Mouse (Mus musculus) forebrain, postnatal 0 days (tissue): ENCODE results near the gene Synj1. TPM values are rescaled to one million over a fixed set of nuclear protein-coding genes. Genes with fewer than 3 reads are reported as not detected.

Experiments used
- ATAC-seq: fragments of 200-750 bp; cut with Nextera tagmentation; 2 replicates; pipeline ENCODE4 v1.8.0; 2017; ENCODE audit warnings: mild to moderate bottlenecking, moderate library complexity
- DNase-seq: peaks from one replicate; pipeline ENCODE4 v3.0.0-alpha.2; 2015
- H3K27ac ChIP-seq: fragments of 300-500 bp; sonication (generic); 2 replicates; pipeline ENCODE4 v1.5.1; 2014; ENCODE audit warnings: low read depth, mild to moderate bottlenecking, antibody characterized with exemption, low read length, moderate library complexity, mixed read lengths
- H3K27me3 ChIP-seq: fragments of 300-500 bp; sonication (generic); 2 replicates; pipeline ENCODE4 v1.6.1; 2014; ENCODE audit warnings: mild to moderate bottlenecking, low read length, mixed read lengths; ENCODE audit not compliant: insufficient read depth
- H3K36me3 ChIP-seq: fragments of 300-500 bp; sonication (generic); 2 replicates; pipeline ENCODE4 v1.6.1; 2014; ENCODE audit warnings: mild to moderate bottlenecking, moderate library complexity; ENCODE audit not compliant: insufficient read depth
- H3K4me1 ChIP-seq: fragments of 300-500 bp; sonication (generic); 2 replicates; pipeline ENCODE4 v1.6.1; 2014; ENCODE audit warnings: antibody characterized with exemption; ENCODE audit not compliant: insufficient read depth
- H3K4me2 ChIP-seq: fragments of 300-500 bp; sonication (generic); 2 replicates; pipeline ENCODE4 v1.6.1; 2014; ENCODE audit warnings: low read depth, mild to moderate bottlenecking, moderate library complexity
- H3K4me3 ChIP-seq: fragments of 300-500 bp; sonication (generic); 2 replicates; pipeline ENCODE4 v1.5.1; 2014; ENCODE audit warnings: low read depth, low read length, mixed read lengths
- H3K9ac ChIP-seq: fragments of 300-500 bp; sonication (generic); 2 replicates; pipeline ENCODE4 v1.6.1; 2014; ENCODE audit warnings: mild to moderate bottlenecking
- H3K9me3 ChIP-seq: fragments of 300-500 bp; sonication (generic); 2 replicates; pipeline ENCODE4 v1.6.1; 2016; ENCODE audit warnings: low read length
- CTCF ChIP-seq: sonication (generic); IDR thresholded peaks from 2 replicates; pipeline ENCODE4 v1.5.1; 2016; ENCODE audit warnings: antibody characterized with exemption, control low read depth, low read depth
- WGBS: fragments of 180-500 bp; shearing (Covaris S2); extraction: QIAGEN DNeasy Blood & Tissue Kit; methylation state at CpG from one replicate; pipeline ENCODE4 v1.1.7; 2014; 5-methylcytosine and 5-hydroxymethylcytosine counted together
- polyA plus RNA-seq: library from polyadenylated mRNA; unstranded; fragments of >200 nt; fragmentation: Nextera tagmentation; extraction: Ambion mirVana; gene quantifications from 2 replicates; pipeline ENCODE4 v1.2.1, GENCODE M21; 2015
- total RNA-seq: library from RNA; depleted of rRNA; stranded (reverse); fragments of >200 nt; gene quantifications from 2 replicates; pipeline ENCODE4 v1.2.3, GENCODE M21; 2014

The Synj1 gene
- total and polyA plus RNA-seq, 2 experiments from 2014 or later, result 38.0 to 62.5 TPM

DNA sequence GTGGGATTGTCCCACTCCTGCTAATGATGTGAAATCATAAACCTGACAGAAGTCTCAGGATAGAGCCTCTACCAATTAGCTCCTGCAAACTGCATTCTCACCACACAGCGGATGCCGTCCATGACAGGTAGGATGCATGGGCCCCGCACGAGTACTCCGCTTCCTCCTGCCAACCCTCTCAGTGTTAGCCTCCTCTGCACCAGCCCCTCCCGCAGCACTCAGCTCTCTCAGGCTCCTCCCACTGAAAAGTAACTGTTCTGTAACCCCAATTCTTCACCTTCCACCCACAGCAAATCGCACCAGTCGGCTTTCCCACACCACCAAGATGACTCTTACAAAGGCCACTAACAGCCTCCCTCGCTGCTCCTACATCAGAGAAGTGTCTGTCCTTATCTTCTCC, 58.0 kb downstream of the Synj1 start:
- peaks cover 62% of the 10 kb centered on the region for H3K36me3 ChIP-seq
- WGBS, result 92% methylated on average over 9 of the region's 9 CpGs

DNA sequence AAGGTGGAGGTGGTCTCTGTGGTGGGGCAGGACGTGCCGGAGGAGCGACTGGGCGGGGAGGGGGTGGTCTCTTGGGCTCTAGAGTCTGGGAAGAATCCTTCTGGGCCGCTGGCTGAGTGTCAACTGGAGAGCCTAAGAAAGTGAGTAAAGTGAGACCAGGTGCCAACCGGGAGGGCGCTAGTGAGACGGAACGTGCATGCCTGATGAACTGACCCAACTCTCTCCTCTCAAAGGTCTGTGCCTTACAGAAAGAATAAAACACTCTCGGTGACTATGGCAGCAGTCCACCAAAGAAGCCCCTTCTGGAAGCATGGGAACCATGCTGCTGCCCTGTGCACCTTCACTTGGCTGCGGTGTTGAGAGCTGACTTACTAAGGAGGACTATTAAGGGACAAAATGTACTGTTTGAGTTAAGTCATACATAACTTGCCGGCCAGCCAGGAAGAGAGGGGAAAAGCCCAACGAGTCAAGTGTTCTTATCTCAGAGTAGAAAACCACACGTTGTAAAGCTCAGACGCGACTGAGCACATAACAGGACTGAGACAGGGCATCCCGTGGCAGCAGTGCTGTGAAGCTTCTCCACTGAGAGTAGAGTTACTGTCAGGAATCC, 60.6 kb downstream of the Synj1 start:
- no peak for ATAC-seq
- Histone ChIP-seq H3K4me3 (no peak overlapping the region), H3K36me3 (peaks cover 66% of the 10 kb centered on the region), H3K4me1 (no peaks in the 10 kb centered on the region), H3K27ac (no peak overlapping the region), H3K9ac (no peak overlapping the region), H3K4me2 (no peak overlapping the region), H3K9me3 (no peaks in the 10 kb centered on the region), H3K27me3 (no peaks in the 10 kb centered on the region)
- 56% methylated on average over 17 of the region's 17 CpGs for WGBS
- no peak for TF ChIP-seq CTCF
- no peak for DNase-seq

More for the DNA sequence above, 58.0 kb downstream of the Synj1 start:
- DNase-seq, result no peak
- Histone ChIP-seq H3K27me3 (no peaks in the 10 kb centered on the region), H3K4me1 (no peaks in the 10 kb centered on the region), H3K9me3 (no peaks in the 10 kb centered on the region), H3K9ac (no peak overlapping the region), H3K27ac (no peak overlapping the region), H3K4me2 (no peak overlapping the region), H3K4me3 (no peak overlapping the region)
- no peak for TF ChIP-seq CTCF
- ATAC-seq, result no peak

DNA sequence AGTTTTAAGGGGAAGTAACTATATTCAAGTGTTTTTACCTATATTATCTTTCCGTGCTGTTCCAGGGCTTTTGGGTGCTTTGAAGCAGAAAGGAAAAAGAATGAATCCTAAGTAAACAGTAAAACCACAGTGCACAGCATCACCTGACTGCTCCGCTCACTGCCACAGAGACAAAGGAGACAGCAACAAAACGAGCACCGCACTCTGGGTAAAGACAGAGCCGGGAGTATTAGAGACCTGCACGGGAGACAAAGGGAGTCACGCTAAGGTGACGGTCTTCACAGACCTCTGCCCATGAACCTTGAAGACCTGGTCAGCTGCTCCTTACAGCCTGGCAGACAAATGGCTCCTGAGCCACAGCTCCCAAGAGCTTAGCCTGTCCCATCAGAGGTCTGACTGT, 64.1 kb downstream of the Synj1 start:
- no peak for TF ChIP-seq CTCF
- Histone ChIP-seq H3K4me1 (no peaks in the 10 kb centered on the region), H3K9ac (no peak overlapping the region), H3K27me3 (no peaks in the 10 kb centered on the region), H3K36me3 (peaks cover 67% of the 10 kb centered on the region), H3K9me3 (no peaks in the 10 kb centered on the region), H3K27ac (no peak overlapping the region), H3K4me3 (no peak overlapping the region), H3K4me2 (no peak overlapping the region)
- WGBS, result 69% methylated on average over 8 of the region's 8 CpGs
- DNase-seq, result no peak
- ATAC-seq, result no peak

DNA sequence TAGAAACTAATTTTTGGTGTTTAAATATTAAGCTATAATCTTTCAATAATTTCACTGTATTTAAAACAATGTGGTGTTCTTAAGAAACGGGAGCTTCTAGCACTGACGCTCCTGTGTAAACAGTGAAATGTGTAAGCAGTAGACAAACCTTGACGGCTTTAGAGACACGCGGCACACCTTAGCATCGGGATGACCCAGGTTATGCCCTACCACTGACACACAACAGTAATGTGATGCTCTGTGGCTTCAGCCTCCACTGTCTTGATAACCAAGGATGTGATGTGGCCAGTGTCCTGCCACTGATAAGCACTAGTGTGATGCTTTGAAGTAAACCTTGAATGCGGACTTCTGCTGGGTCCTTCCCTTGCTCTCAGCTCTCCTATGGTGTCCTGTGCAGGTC, 69.9 kb downstream of the Synj1 start:
- no peak overlapping the region for H3K4me3 ChIP-seq
- no peak for TF ChIP-seq CTCF
- no peaks in the 10 kb centered on the region for H3K9me3 ChIP-seq
- H3K27me3 ChIP-seq, result no peaks in the 10 kb centered on the region
- H3K4me2 ChIP-seq, result no peak overlapping the region
- H3K27ac ChIP-seq, result no peak overlapping the region
- 94% methylated on average over 7 of the region's 7 CpGs for WGBS
- H3K4me1 ChIP-seq, result no peaks in the 10 kb centered on the region
- ATAC-seq, result no peak
- H3K36me3 ChIP-seq, result peaks cover 60% of the 10 kb centered on the region
- no peak for DNase-seq
- no peak overlapping the region for H3K9ac ChIP-seq

DNA sequence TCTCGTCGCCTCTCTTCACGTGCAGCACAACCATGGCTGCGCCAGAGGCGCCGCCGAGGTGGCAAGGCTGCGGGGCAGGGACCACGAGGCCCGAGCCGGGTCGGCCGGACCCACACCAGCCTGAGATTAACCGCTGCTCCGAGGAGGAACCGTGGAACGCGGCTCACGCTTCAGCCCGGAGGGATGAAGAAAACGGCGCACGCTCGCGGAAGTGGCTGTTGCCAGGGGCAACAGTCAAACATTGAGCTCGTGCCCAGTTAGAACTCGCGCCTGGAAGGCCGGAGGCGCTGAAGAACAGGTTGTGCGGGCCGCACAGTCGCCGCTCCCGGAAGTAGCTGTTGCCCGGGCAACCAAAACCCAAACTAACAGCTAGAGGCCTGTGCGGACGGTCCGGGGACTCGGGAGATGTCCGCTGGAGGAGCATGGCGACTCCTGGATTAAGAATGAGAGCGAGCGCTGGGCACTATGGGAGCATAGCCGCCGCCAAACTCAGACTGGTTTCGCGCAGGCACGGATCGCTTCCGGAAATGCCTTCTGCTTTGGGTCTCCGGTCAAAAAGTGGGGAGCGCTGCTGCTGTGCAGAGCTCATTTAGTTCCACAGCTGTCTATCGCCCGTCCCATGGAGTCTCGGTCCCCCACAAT, 76.3 kb downstream of the Synj1 start, which contains the start of gene Cfap298:
Gene Cfap298 (minus strand): TSS at position 428 of the 642 bp plus-strand sequence.
- H3K9ac ChIP-seq, result peak within 1 kb of the TSS; percentile 88
- under 1% methylated on average over 56 of the region's 56 CpGs for WGBS
- TF ChIP-seq CTCF, result no peak
- H3K27me3 ChIP-seq, result no peaks in the 10 kb centered on the region
- DNase-seq (peak; percentile 98), ATAC-seq (peak; percentile 97)
- H3K4me3 ChIP-seq, result peak within 1 kb of the TSS; percentile 85
- no peaks in the 10 kb centered on the region for H3K4me1 ChIP-seq
- H3K4me2 ChIP-seq, result peak within 1 kb of the TSS; percentile 78
- no peaks in the 10 kb centered on the region for H3K9me3 ChIP-seq
- H3K36me3 ChIP-seq, result peaks cover 19% of the 10 kb centered on the region
- H3K27ac ChIP-seq, result peak within 1 kb of the TSS; percentile 88

DNA sequence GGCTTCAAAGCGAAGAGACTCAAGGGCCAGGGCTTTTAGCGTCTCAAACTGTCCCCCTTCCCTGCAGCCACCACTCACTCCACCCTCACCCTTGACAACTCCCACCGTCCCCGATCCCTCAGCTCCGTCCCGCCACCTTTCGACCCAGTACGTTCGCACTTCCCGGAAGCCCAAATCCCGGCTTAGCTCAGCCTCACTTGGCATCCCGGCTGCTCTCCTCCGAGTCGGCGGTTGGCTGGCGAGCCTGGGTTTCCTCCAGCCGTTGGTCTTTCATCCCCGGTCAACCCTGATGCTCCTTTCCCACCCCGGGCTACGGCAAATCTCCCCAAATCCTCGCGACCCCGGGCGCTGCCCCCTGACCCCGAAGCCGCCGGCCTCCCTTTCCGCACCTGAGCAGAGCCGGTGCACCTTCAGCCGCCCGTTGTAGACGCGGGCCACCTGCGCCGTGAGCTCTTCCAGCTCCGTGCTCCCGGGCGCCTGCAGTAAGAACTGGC, 76.9 kb downstream of the Synj1 start:
- TF ChIP-seq CTCF, result no peak
- peak; percentile 56 for ATAC-seq
- WGBS, result 2% methylated on average over 38 of the region's 38 CpGs

DNA sequence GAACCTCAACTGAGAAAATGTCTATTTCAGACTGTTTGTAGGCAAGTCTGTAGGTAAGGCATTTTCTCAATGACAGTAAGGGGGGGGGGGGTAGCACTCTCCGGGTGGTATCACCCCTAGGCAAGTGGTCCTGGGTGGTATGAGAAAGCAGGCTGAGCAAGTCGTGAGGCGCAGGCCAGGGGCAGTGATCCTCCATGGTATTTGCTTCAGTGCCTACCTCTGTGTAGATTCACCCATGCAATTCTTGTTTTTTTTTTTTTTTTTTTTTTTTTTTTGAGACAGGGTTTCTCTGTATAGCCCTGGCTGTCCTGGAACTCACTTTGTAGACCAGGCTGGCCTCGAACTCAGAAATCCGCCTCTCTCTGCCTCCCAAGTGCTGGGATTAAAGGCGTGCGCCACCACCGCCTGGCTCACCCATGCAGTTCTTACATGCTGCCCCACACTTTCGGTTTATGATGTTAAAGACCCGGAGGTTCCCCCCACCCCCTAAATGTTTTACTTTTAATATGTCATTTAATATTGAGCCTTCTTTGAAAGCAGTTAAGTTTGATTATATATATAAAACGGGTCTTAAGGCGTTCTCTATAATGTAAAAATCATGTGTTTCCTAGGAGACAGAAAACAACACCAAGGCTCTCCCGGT, 77.5 kb downstream of the Synj1 start:
- DNase-seq (no peak), ATAC-seq (no peak)
- H3K4me2 ChIP-seq, result peak overlapping the region; percentile 78
- no peak for TF ChIP-seq CTCF
- peaks cover 29% of the 10 kb centered on the region for H3K36me3 ChIP-seq
- no peaks in the 10 kb centered on the region for H3K9me3 ChIP-seq
- peak overlapping the region; percentile 85 for H3K4me3 ChIP-seq
- H3K9ac ChIP-seq, result peak overlapping the region; percentile 88; the same call in 1 of the 2 replicates
- H3K27me3 ChIP-seq, result no peaks in the 10 kb centered on the region
- WGBS, result 27% methylated on average over 13 of the region's 13 CpGs
- H3K27ac ChIP-seq, result peak overlapping the region; percentile 88
- no peaks in the 10 kb centered on the region for H3K4me1 ChIP-seq

More for the DNA sequence above, 76.9 kb downstream of the Synj1 start:
- no peaks in the 10 kb centered on the region for H3K4me1 ChIP-seq
- H3K4me2 ChIP-seq, result peak overlapping the region; percentile 78
- peak overlapping the region; percentile 85 for H3K4me3 ChIP-seq
- peak overlapping the region; percentile 88 for H3K27ac ChIP-seq
- no peaks in the 10 kb centered on the region for H3K27me3 ChIP-seq
- H3K9ac ChIP-seq, result peak overlapping the region; percentile 88
- peaks cover 25% of the 10 kb centered on the region for H3K36me3 ChIP-seq
- H3K9me3 ChIP-seq, result no peaks in the 10 kb centered on the region
- peak; percentile 72 for DNase-seq
